Mouse (Mus musculus): ENCODE results near the gene Drap1. TPM values are rescaled to one million over a fixed set of nuclear protein-coding genes. Genes with fewer than 3 reads are reported as not detected.
A peak's percentile ranks its signal among the peaks of the same experiment; 100 is the strongest.

The Drap1 gene
- total RNA-seq, 2 experiments from 2014 or later, result 513 to 561 TPM

- DNase-seq, result no peak
Observed at GRCm38 (mm10) chr19:5449673-5450072, 24.9 kb upstream of the Drap1 start.

GRCm38 (mm10) chr19:5448354-5449150 lies 23.8 kb upstream of the Drap1 start:
- no peak for DNase-seq

- DNase-seq, result peak; percentile 63
Observed at GRCm38 (mm10) chr19:5447515-5448353, 23.0 kb upstream of the Drap1 start, which contains the start of gene Fosl1. TSS of gene Fosl1 (plus strand) at chr19:5447547.

- DNase-seq, result no peak
Observed at GRCm38 (mm10) chr19:5445747-5446146, 21.0 kb upstream of the Drap1 start.

- DNase-seq, result no peak
Observed at GRCm38 (mm10) chr19:5444954-5445353, 20.2 kb upstream of the Drap1 start.

GRCm38 (mm10) chr19:5444371-5444908 lies 19.7 kb upstream of the Drap1 start:
- DNase-seq, result no peak

GRCm38 (mm10) chr19:5433951-5434350 lies 9.2 kb upstream of the Drap1 start:
- no peak for DNase-seq

GRCm38 (mm10) chr19:5432992-5433852 lies 8.4 kb upstream of the Drap1 start:
- peak; percentile 46 for DNase-seq

- no peak for DNase-seq
Observed at GRCm38 (mm10) chr19:5431911-5432464, 7.2 kb upstream of the Drap1 start.

- DNase-seq, result no peak
Observed at GRCm38 (mm10) chr19:5430408-5430807, 5.6 kb upstream of the Drap1 start.

- peak; percentile 80 for DNase-seq
Observed at GRCm38 (mm10) chr19:5429806-5430205, 5.0 kb upstream of the Drap1 start.

GRCm38 (mm10) chr19:5429219-5429618 lies 4.4 kb upstream of the Drap1 start:
- no peak for DNase-seq

GRCm38 (mm10) chr19:5428083-5428482 lies 3.3 kb upstream of the Drap1 start:
- DNase-seq, result no peak

- DNase-seq, result no peak
Observed at GRCm38 (mm10) chr19:5426640-5427290, 2.0 kb upstream of the Drap1 start.

GRCm38 (mm10) chr19:5425906-5426565 lies 1.3 kb upstream of the Drap1 start:
- DNase-seq, result no peak

GRCm38 (mm10) chr19:5424092-5424781 lies 542 bp downstream of the Drap1 start:
- peak; percentile 74 for DNase-seq

- DNase-seq, result no peak
Observed at GRCm38 (mm10) chr19:5423561-5423960, 1.2 kb downstream of the Drap1 start.

GRCm38 (mm10) chr19:5422895-5423443 lies 1.8 kb downstream of the Drap1 start:
- no peak for DNase-seq

GRCm38 (mm10) chr19:5422267-5422666 lies 2.5 kb downstream of the Drap1 start:
- DNase-seq, result no peak

GRCm38 (mm10) chr19:5421784-5422183 lies 3.0 kb downstream of the Drap1 start:
- no peak for DNase-seq
